Mouse (Mus musculus): ENCODE results near the gene Ccr10. TPM values are rescaled to one million over a fixed set of nuclear protein-coding genes. Genes with fewer than 3 reads are reported as not detected.

The Ccr10 gene
- total and polyA plus RNA-seq, 3 experiments, result not detected

GRCm38 (mm10) chr11:101187541-101187940 is 12.3 kb upstream of the Ccr10 start:
- no peaks in the 10 kb centered on the region for H3K9me3 ChIP-seq (replicated peaks; ENCODE audit: insufficient read depth, low read length)
- H3K27ac ChIP-seq (ENCODE audit: control insufficient read depth, low read depth, low read length), result no peak overlapping the region
- no peak for TF ChIP-seq HCFC1 (IDR thresholded peaks at IDR 0.05; ENCODE audit: low read depth, low read length)
- TF ChIP-seq NELFE (IDR thresholded peaks at IDR 0.05; ENCODE audit: low read depth, low read length), result no peak
- no peak for TF ChIP-seq MAX (IDR thresholded peaks at IDR 0.05; ENCODE audit: low read length)
- no peak for TF ChIP-seq MYC (IDR thresholded peaks at IDR 0.05; ENCODE audit: low read depth, low read length)
- no peak for TF ChIP-seq KAT2A (conservative IDR thresholded peaks at IDR 0.05; ENCODE audit: low read depth, low read length)
- TF ChIP-seq ZC3H11A (IDR thresholded peaks at IDR 0.05; ENCODE audit: low read depth, low read length), result no peak
- no peak for TF ChIP-seq NRF1 (IDR thresholded peaks at IDR 0.05; ENCODE audit: insufficient read depth, low read depth, low read length, poor library complexity, severe bottlenecking)
- no peak for DNase-seq (ENCODE audit: low read depth, low spot score)
- H3K27me3 ChIP-seq (ENCODE audit: control insufficient read depth in 1 of 2, insufficient read depth in 2 of 2, low read length in 2 of 2), result no peaks in the 10 kb centered on the region
- H3K79me2 ChIP-seq (ENCODE audit: control insufficient read depth, insufficient read depth, low read length, poor library complexity), result no peaks in the 10 kb centered on the region
- peaks cover 0 to 23% of the 10 kb centered on the region in 2 experiments; a peak in 2 of 4 replicates for H3K36me3 ChIP-seq (ENCODE audit: control insufficient read depth in 1 of 2, insufficient read depth in 2 of 2, low read length in 2 of 2)
- H3K9ac ChIP-seq (ENCODE audit: control insufficient read depth, low read depth, low read length, poor library complexity, severe bottlenecking), result no peak overlapping the region
- peaks cover 10 to 26% of the 10 kb centered on the region in 2 experiments for H3K4me1 ChIP-seq (ENCODE audit: control insufficient read depth in 1 of 2, insufficient read depth in 2 of 2, low read length in 2 of 2)
- no peak overlapping the region for H3K4me3 ChIP-seq (ENCODE audit: control insufficient read depth in 1 of 2, insufficient read depth in 1 of 2, low read depth in 2 of 2, low read length in 2 of 2)

- Histone ChIP-seq H3K27me3 (ENCODE audit: control insufficient read depth in 1 of 2, insufficient read depth in 2 of 2, low read length in 2 of 2) (no peaks in the 10 kb centered on the region), H3K9me3 (replicated peaks; ENCODE audit: insufficient read depth, low read length) (no peaks in the 10 kb centered on the region), H3K4me1 (ENCODE audit: control insufficient read depth in 1 of 2, insufficient read depth in 2 of 2, low read length in 2 of 2) (peaks cover 10 to 26% of the 10 kb centered on the region in 2 experiments), H3K27ac (ENCODE audit: control insufficient read depth, low read depth, low read length) (no peak overlapping the region), H3K36me3 (ENCODE audit: control insufficient read depth in 1 of 2, insufficient read depth in 2 of 2, low read length in 2 of 2) (peaks cover 0 to 23% of the 10 kb centered on the region in 2 experiments; a peak in 2 of 4 replicates), H3K79me2 (ENCODE audit: control insufficient read depth, insufficient read depth, low read length, poor library complexity) (no peaks in the 10 kb centered on the region), H3K4me3 (ENCODE audit: control insufficient read depth in 1 of 2, insufficient read depth in 1 of 2, low read depth in 2 of 2, low read length in 2 of 2) (no peak overlapping the region), H3K9ac (ENCODE audit: control insufficient read depth, low read depth, low read length, poor library complexity, severe bottlenecking) (no peak overlapping the region)
- TF ChIP-seq POLR2A (IDR thresholded peaks at IDR 0.05; ENCODE audit: control insufficient read depth in 1 of 2, insufficient read depth in 1 of 2, low read depth in 1 of 2, low read length in 2 of 2, poor library complexity in 1 of 2), result no peak
- TF ChIP-seq POLR2AphosphoS2 (IDR thresholded peaks at IDR 0.05; ENCODE audit: low read length), result no peak
- TF ChIP-seq TCF12 (IDR thresholded peaks at IDR 0.05; ENCODE audit: low read depth, low read length), result no peak
- no peak for TF ChIP-seq ZKSCAN1 (IDR thresholded peaks at IDR 0.05; ENCODE audit: low read depth, low read length)
- no peak for TF ChIP-seq MAX (IDR thresholded peaks at IDR 0.05; ENCODE audit: low read length)
- no peak for TF ChIP-seq SIN3A (IDR thresholded peaks at IDR 0.05; ENCODE audit: low read length)
- no peak for TF ChIP-seq POLR2AphosphoS5 (IDR thresholded peaks at IDR 0.05; ENCODE audit: borderline replicate concordance, low read depth, low read length)
- DNase-seq (ENCODE audit: low read depth, low spot score), result no peak
Measured at GRCm38 (mm10) chr11:101186526-101187247, 11.4 kb upstream of the Ccr10 start.

GRCm38 (mm10) chr11:101185441-101185840 is 10.2 kb upstream of the Ccr10 start:
- Histone ChIP-seq H3K9ac (ENCODE audit: control insufficient read depth, low read depth, low read length, poor library complexity, severe bottlenecking) (no peak overlapping the region), H3K4me1 (ENCODE audit: control insufficient read depth in 1 of 2, insufficient read depth in 2 of 2, low read length in 2 of 2) (peaks cover 5 to 13% of the 10 kb centered on the region in 2 experiments), H3K36me3 (ENCODE audit: control insufficient read depth in 1 of 2, insufficient read depth in 2 of 2, low read length in 2 of 2) (peaks cover 0 to 13% of the 10 kb centered on the region in 2 experiments; a peak in 2 of 4 replicates), H3K9me3 (replicated peaks; ENCODE audit: insufficient read depth, low read length) (no peaks in the 10 kb centered on the region), H3K27me3 (ENCODE audit: control insufficient read depth in 1 of 2, insufficient read depth in 2 of 2, low read length in 2 of 2) (no peaks in the 10 kb centered on the region), H3K4me3 (ENCODE audit: control insufficient read depth in 1 of 2, insufficient read depth in 1 of 2, low read depth in 2 of 2, low read length in 2 of 2) (no peak overlapping the region), H3K79me2 (ENCODE audit: control insufficient read depth, insufficient read depth, low read length, poor library complexity) (no peaks in the 10 kb centered on the region), H3K27ac (ENCODE audit: control insufficient read depth, low read depth, low read length) (no peak overlapping the region)
- DNase-seq (ENCODE audit: low read depth, low spot score), result no peak
- no peak for TF ChIP-seq UBTF (IDR thresholded peaks at IDR 0.05; ENCODE audit: borderline replicate concordance, insufficient read depth, low read depth, low read length)
- no peak for TF ChIP-seq BHLHE40 (IDR thresholded peaks at IDR 0.05; ENCODE audit: borderline replicate concordance, low read depth, low read length)
- TF ChIP-seq TBP (IDR thresholded peaks at IDR 0.05; ENCODE audit: low read depth, low read length), result no peak
- no peak for TF ChIP-seq MAFK (IDR thresholded peaks at IDR 0.05; ENCODE audit: borderline replicate concordance, low read depth, low read length)
- TF ChIP-seq NRF1 (IDR thresholded peaks at IDR 0.05; ENCODE audit: insufficient read depth, low read depth, low read length, poor library complexity, severe bottlenecking), result no peak
- no peak for TF ChIP-seq HCFC1 (IDR thresholded peaks at IDR 0.05; ENCODE audit: low read depth, low read length)
- TF ChIP-seq POLR2AphosphoS5 (IDR thresholded peaks at IDR 0.05; ENCODE audit: borderline replicate concordance, low read depth, low read length), result no peak
- TF ChIP-seq MYC (IDR thresholded peaks at IDR 0.05; ENCODE audit: low read depth, low read length), result no peak
- TF ChIP-seq CTCF (IDR thresholded peaks at IDR 0.05 in 2 of 3, conservative IDR thresholded peaks at IDR 0.05 in 1 of 3; ENCODE audit: control insufficient read depth in 1 of 3, insufficient read depth in 1 of 3, low read depth in 2 of 3, low read length in 3 of 3, poor library complexity in 1 of 3, severe bottlenecking in 1 of 3), result no peak
- TF ChIP-seq POLR2AphosphoS2 (IDR thresholded peaks at IDR 0.05; ENCODE audit: low read length), result no peak
- TF ChIP-seq USF2 (IDR thresholded peaks at IDR 0.05; ENCODE audit: borderline replicate concordance in 1 of 2, insufficient read depth in 1 of 2, low read depth in 1 of 2, low read length in 2 of 2), result no peak
- no peak for TF ChIP-seq SMC3 (IDR thresholded peaks at IDR 0.05; ENCODE audit: low read depth, low read length)
- no peak for TF ChIP-seq ZMIZ1 (IDR thresholded peaks at IDR 0.05; ENCODE audit: low read depth, low read length)
- no peak for TF ChIP-seq ETS1 (IDR thresholded peaks at IDR 0.05; ENCODE audit: low read depth, low read length)
- no peak for TF ChIP-seq NELFE (IDR thresholded peaks at IDR 0.05; ENCODE audit: low read depth, low read length)
- no peak for TF ChIP-seq ZNF384 (IDR thresholded peaks at IDR 0.05; ENCODE audit: low read depth, low read length)
- no peak for TF ChIP-seq SIN3A (IDR thresholded peaks at IDR 0.05; ENCODE audit: low read length)

Measured in MEL (cell line).